27 mouse cellular contexts compared by ENCODE assay signal in the genomic region with DNA sequence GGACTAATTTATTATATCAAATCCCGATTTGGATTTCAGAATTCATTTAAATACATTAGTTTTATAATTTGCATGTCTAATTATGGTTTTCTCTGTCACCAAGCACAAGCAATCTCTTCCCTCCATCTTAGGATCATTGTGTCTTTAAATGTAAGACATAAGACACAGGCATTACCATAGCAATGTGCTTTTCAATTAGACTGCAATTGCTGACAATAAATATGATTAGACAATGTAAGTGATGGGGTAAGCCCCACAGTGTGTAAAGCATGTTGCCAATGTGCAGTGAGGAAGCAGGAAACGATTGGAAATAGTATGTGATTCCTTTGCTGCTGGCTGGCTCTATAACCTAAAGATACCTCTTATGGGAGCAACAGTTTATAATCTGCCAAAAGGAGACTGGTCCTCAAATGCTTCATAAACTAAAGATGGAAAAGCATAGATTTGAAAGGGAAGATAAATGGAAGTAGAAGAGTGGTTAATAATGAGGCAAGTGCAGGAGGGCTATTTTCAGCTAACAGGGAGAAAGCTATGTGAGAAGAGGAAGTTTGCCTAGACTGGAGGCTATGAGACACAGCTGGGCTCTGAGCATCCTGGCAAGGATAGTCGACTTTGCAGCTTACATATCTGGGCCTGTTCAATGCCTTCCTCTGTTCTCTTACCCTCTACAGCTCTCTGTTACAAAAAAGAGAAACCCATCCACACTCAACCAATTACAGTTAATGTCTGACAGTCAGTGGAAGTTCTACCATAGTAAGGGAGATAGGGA.
DNase-seq lines count a peak whose midpoint lies in the region; ATAC-seq and TF ChIP-seq lines count a peak whose summit lies in the region.
"Had no signal": no experiment of that assay in that cellular context is flagged by ENCODE, and none has a peak within 500 bp of the region (broad histone marks: within the 10 kb centered on the region; RNA-seq: fewer than 3 reads in every experiment).

No protein-coding gene starts in this region.

- TF ChIP-seq POLR2A in heart, adult 2 months (IDR thresholded peaks at IDR 0.05; ENCODE audit: insufficient read depth, low read depth, low read length): no peak

- intact Hi-C loops in heart, adult 2 months (cut with DNase I): no loop called here

- no peaks in the 10 kb centered on the region for H3K4me1 ChIP-seq in forebrain, embryonic 16.5 days (replicated peaks; ENCODE audit: control insufficient read depth, insufficient read depth, low read length)
- no peaks in the 10 kb centered on the region for H3K4me1 ChIP-seq in heart, adult 2 months (ENCODE audit: control insufficient read depth, insufficient read depth, low read length)
- no peaks in the 10 kb centered on the region for H3K4me1 ChIP-seq in heart, embryonic 11.5 days (ENCODE audit: control insufficient read depth, insufficient read depth, low read length)
- H3K4me1 ChIP-seq: heart, embryonic 10.5 days; liver, embryonic 12.5 days had no signal

- H3K27me3 ChIP-seq in forebrain, embryonic 16.5 days (replicated peaks; ENCODE audit: control insufficient read depth, insufficient read depth, low read length): no peaks in the 10 kb centered on the region
- H3K27me3 ChIP-seq in heart, adult 2 months (ENCODE audit: control insufficient read depth, insufficient read depth, low read length): no peaks in the 10 kb centered on the region
- no peaks in the 10 kb centered on the region for H3K27me3 ChIP-seq in heart, embryonic 11.5 days (ENCODE audit: control insufficient read depth, insufficient read depth, low read length)
- H3K27me3 ChIP-seq: liver, embryonic 12.5 days had no signal

- no peak overlapping the region for H3K9ac ChIP-seq in forebrain, embryonic 16.5 days (replicated peaks; ENCODE audit: low read depth, low read length)
- no peak overlapping the region for H3K9ac ChIP-seq in heart, adult 2 months (ENCODE audit: low read depth, low read length)
- no peak overlapping the region for H3K9ac ChIP-seq in heart, embryonic 11.5 days (ENCODE audit: low read depth, low read length)
- H3K9ac ChIP-seq: hindbrain, embryonic 14.5 days; liver, embryonic 12.5 days; liver, postnatal 0 days had no signal

- no peaks in the 10 kb centered on the region for H3K79me2 ChIP-seq in heart, adult 2 months (replicated peaks; ENCODE audit: control insufficient read depth, insufficient read depth, low read length)

- H3K9me3 ChIP-seq in forebrain, embryonic 16.5 days (ENCODE audit: control insufficient read depth, low read length): no peaks in the 10 kb centered on the region
- H3K9me3 ChIP-seq in heart, embryonic 11.5 days (replicated peaks; ENCODE audit: control insufficient read depth, low read length): no peaks in the 10 kb centered on the region
- H3K9me3 ChIP-seq: heart, embryonic 10.5 days; liver, embryonic 12.5 days had no signal

- H3K36me3 ChIP-seq in forebrain, embryonic 16.5 days (ENCODE audit: control insufficient read depth, insufficient read depth): no peaks in the 10 kb centered on the region
- H3K36me3 ChIP-seq in heart, adult 2 months (ENCODE audit: control insufficient read depth, insufficient read depth, low read length): no peaks in the 10 kb centered on the region
- no peaks in the 10 kb centered on the region for H3K36me3 ChIP-seq in heart, embryonic 11.5 days (ENCODE audit: control insufficient read depth, insufficient read depth, low read length)
- H3K36me3 ChIP-seq: heart, embryonic 10.5 days; liver, embryonic 12.5 days had no signal

- H3K27ac ChIP-seq in forebrain, embryonic 16.5 days (ENCODE audit: low read length): no peak overlapping the region
- no peak overlapping the region for H3K27ac ChIP-seq in heart, adult 2 months
- no peak overlapping the region for H3K27ac ChIP-seq in heart, embryonic 11.5 days (ENCODE audit: low read depth, low read length)
- H3K27ac ChIP-seq: gastrocnemius, adult 2 months; heart, embryonic 10.5 days; hindbrain, embryonic 14.5 days; liver, embryonic 12.5 days; stomach, postnatal 0 days had no signal

- WGBS in forebrain, embryonic 16.5 days: 62% methylated on average over 3 of the region's 3 CpGs
- WGBS in heart, adult 2 months: 37% methylated on average over 3 of the region's 3 CpGs
- WGBS in heart, embryonic 11.5 days (ENCODE audit: insufficient replicate concordance): 54% methylated on average over 3 of the region's 3 CpGs

- TF ChIP-seq CTCF in heart, adult 2 months (IDR thresholded peaks at IDR 0.05): no peak

- ATAC-seq in forebrain, embryonic 16.5 days: peak; percentile 75
- ATAC-seq in megakaryocyte progenitor cell, adult 5-6 weeks (replicated peaks; ENCODE audit: poor library complexity): peak; percentile 66
- ATAC-seq in heart, embryonic 11.5 days (replicated peaks; ENCODE audit: insufficient number of reproducible peaks, low FRiP score, low TSS enrichment): no peak
- ATAC-seq: inflammation-experienced regulatory T-cells, adult 6 months; liver, embryonic 12.5 days; liver, postnatal 0 days had no signal

- peak; percentile 16 for DNase-seq in layer of hippocampus, adult 9-11 months
- DNase-seq in layer of hippocampus, postnatal 25 days (ENCODE audit: extremely low spot score in 1 of 2, low spot score in 1 of 2): no peak
- DNase-seq in Muller cell, postnatal 12 days (ENCODE audit: inconsistent ontology term): peak; percentile 42
- no peak for DNase-seq in heart, adult 2 months
- DNase-seq: adrenal gland, postnatal 14 days; B cell, adult 2 months; cerebellum, adult 18-20 months; cerebellum, postnatal 10 days; gastrocnemius, adult 2 months; heart, postnatal 4 days; kidney, adult 11 months; kidney, postnatal 14 days; left cerebral cortex, postnatal 4 days; liver, postnatal 0 days; lung, postnatal 4 days; midbrain, embryonic 14.5 days; thymus, adult 18-20 months; thymus, postnatal 25 days had no signal

- TF ChIP-seq EP300 in heart, adult 2 months (IDR thresholded peaks at IDR 0.05; ENCODE audit: insufficient read depth, low read depth, low read length): no peak

- H3K4me3 ChIP-seq in forebrain, embryonic 16.5 days (replicated peaks; ENCODE audit: low read length): no peak overlapping the region
- no peak overlapping the region for H3K4me3 ChIP-seq in heart, adult 2 months
- H3K4me3 ChIP-seq in heart, embryonic 11.5 days (ENCODE audit: low read depth, low read length): no peak overlapping the region
- H3K4me3 ChIP-seq: erythroblast, embryonic 14.5 days; gastrocnemius, adult 2 months; heart, embryonic 10.5 days; liver, embryonic 12.5 days had no signal

- H3K4me2 ChIP-seq in forebrain, embryonic 16.5 days (ENCODE audit: low read length): no peak overlapping the region
- no peak overlapping the region for H3K4me2 ChIP-seq in heart, embryonic 11.5 days
- H3K4me2 ChIP-seq: hindbrain, embryonic 14.5 days; liver, embryonic 12.5 days had no signal

Comparison
In these comparisons a context has a peak if more than half of its experiments do, and no peak if none do; other contexts are left out.
1. DNase-seq: peak in layer of hippocampus, adult 9-11 months (single experiment) and Muller cell, postnatal 12 days (single experiment); none in layer of hippocampus, postnatal 25 days (0 of 2) and heart, adult 2 months (0 of 2).